Mouse (Mus musculus) heart, postnatal 10 days (tissue): ENCODE data around the gene AW549877. TPM values are rescaled to one million over a fixed set of nuclear protein-coding genes. Genes with fewer than 3 reads are reported as not detected.

Source experiments
- total RNA-seq, 2 experiments: library from RNA; stranded (reverse); gene quantifications; 2 replicates each; pipeline ENCODE4 v1.2.3; 2021

The AW549877 gene
- total RNA-seq, 2 experiments from 2014 or later, result 24.7 to 25.4 TPM

Other genes with a start within 250 kb of the AW549877 start
- 10 to 100 TPM; 10.4 to 13.3 TPM for gene Fbxo4, start 16.2 kb downstream of the AW549877 start, total RNA-seq
- 100 to 1,000 TPM; 229 to 262 TPM for gene Oxct1, start 30.6 kb upstream of the AW549877 start, total RNA-seq